In the genomic region with DNA sequence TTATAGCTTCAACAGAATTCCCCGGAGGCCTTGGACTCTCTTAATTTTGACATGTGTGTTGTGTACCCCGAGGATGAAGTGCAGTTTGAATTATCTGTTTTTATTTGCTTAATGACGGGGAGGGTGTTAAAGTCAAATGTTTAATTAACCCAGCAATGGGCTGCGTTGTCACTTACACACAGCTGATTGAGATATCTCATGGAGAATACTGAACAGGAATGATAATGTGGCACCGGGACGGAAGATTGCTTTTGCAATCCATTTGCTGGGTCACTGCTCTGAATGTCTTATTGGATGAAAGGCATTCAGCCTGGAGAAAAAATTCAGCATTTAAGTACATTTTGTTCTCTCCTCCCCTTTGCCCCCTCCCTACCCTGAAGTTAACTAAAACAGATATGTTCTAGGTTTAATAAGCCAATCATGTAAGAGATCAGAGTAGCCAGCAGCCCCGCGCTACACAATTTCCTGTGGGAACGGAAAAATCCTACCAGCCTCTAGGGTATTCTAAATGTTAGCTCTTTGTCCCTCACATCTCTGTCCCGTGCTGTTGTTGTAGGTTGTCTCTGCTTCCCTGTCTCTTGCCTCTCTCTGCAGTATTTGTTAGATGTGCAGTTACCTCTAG, we compare ENCODE assay signal across 15 mouse cellular contexts.
DNase-seq lines count a peak whose midpoint lies in the region; ATAC-seq and TF ChIP-seq lines count a peak whose summit lies in the region.
"Had no signal": no experiment of that assay in that cellular context is flagged by ENCODE, and none has a peak within 500 bp of the region (broad histone marks: within the 10 kb centered on the region; RNA-seq: fewer than 3 reads in every experiment).

No protein-coding gene starts in this region.

- H3K9me3 ChIP-seq in hindbrain, embryonic 11.5 days (ENCODE audit: control insufficient read depth, low read length), result no peaks in the 10 kb centered on the region
- no peaks in the 10 kb centered on the region for H3K9me3 ChIP-seq in hindbrain, postnatal 0 days (ENCODE audit: low read length)
- no peaks in the 10 kb centered on the region for H3K9me3 ChIP-seq in heart, embryonic 14.5 days (ENCODE audit: control insufficient read depth, low read length)
- no peaks in the 10 kb centered on the region for H3K9me3 ChIP-seq in liver, embryonic 16.5 days (replicated peaks; ENCODE audit: control insufficient read depth, low read length)
- H3K9me3 ChIP-seq: forebrain, embryonic 15.5 days had no signal

- no peak for DNase-seq in hindbrain, embryonic 11.5 days (ENCODE audit: low spot score)
- no peak for DNase-seq in hindbrain, postnatal 0 days (ENCODE audit: low spot score)
- peak; percentile 47 for DNase-seq in brain, embryonic 14.5 days (ENCODE audit: low read depth)
- DNase-seq in thymus, adult 18-20 months, result no peak
- no peak for DNase-seq in frontal cortex, postnatal 14 days (ENCODE audit: low spot score in 2 of 2)
- DNase-seq: adrenal gland, postnatal 10 days; cerebellum, adult 18-20 months; kidney, postnatal 25 days; right cerebral cortex, adult 18-20 months had no signal

- no peak overlapping the region for H3K9ac ChIP-seq in hindbrain, embryonic 11.5 days (ENCODE audit: low read depth, low read length)
- no peak overlapping the region for H3K9ac ChIP-seq in hindbrain, postnatal 0 days (replicated peaks; ENCODE audit: low read length)
- H3K9ac ChIP-seq in heart, embryonic 14.5 days (ENCODE audit: low read length), result peak overlapping the region; percentile 2; the same call in 1 of the 2 replicates
- peak overlapping the region; percentile 21; the same call in 1 of the 2 replicates for H3K9ac ChIP-seq in liver, embryonic 16.5 days (ENCODE audit: low read depth, low read length)
- H3K9ac ChIP-seq: forebrain, embryonic 15.5 days; liver, embryonic 14.5 days had no signal

- H3K4me2 ChIP-seq in hindbrain, embryonic 11.5 days (replicated peaks; ENCODE audit: low read depth, low read length), result no peak overlapping the region
- H3K4me2 ChIP-seq in hindbrain, postnatal 0 days (ENCODE audit: low read depth, low read length), result no peak overlapping the region
- peak overlapping the region; percentile 34 for H3K4me2 ChIP-seq in heart, embryonic 14.5 days (ENCODE audit: low read length)
- H3K4me2 ChIP-seq in liver, embryonic 16.5 days (ENCODE audit: low read depth, low read length), result no peak overlapping the region; the same call in 1 of the 2 replicates
- H3K4me2 ChIP-seq: forebrain, embryonic 15.5 days had no signal

- no peak overlapping the region for H3K4me3 ChIP-seq in hindbrain, embryonic 11.5 days (ENCODE audit: low read depth, low read length)
- no peak overlapping the region for H3K4me3 ChIP-seq in hindbrain, postnatal 0 days (ENCODE audit: low read length)
- no peak overlapping the region for H3K4me3 ChIP-seq in heart, embryonic 14.5 days (ENCODE audit: control insufficient read depth in 1 of 2, insufficient read depth in 1 of 2, low read depth in 1 of 2, low read length in 2 of 2)
- H3K4me3 ChIP-seq in liver, embryonic 16.5 days (ENCODE audit: low read depth, low read length), result no peak overlapping the region
- H3K4me3 ChIP-seq: forebrain, embryonic 15.5 days had no signal

- TF ChIP-seq CTCF in hindbrain, postnatal 0 days (IDR thresholded peaks at IDR 0.05; ENCODE audit: low read depth), result no peak
- no peak for TF ChIP-seq CTCF in brain, embryonic 14.5 days (IDR thresholded peaks at IDR 0.05; ENCODE audit: borderline replicate concordance, extremely low read depth, insufficient read depth, insufficient read length)

- no peak for TF ChIP-seq POLR2A in brain, embryonic 14.5 days (IDR thresholded peaks at IDR 0.05; ENCODE audit: borderline replicate concordance, extremely low read depth, insufficient read depth, insufficient read length, poor library complexity, severe bottlenecking)

- H3K27ac ChIP-seq in hindbrain, embryonic 11.5 days (ENCODE audit: low read depth, low read length), result peak overlapping the region; percentile 45; the same call in 1 of the 2 replicates
- H3K27ac ChIP-seq in hindbrain, postnatal 0 days, result no peak overlapping the region
- H3K27ac ChIP-seq in heart, embryonic 14.5 days (replicated peaks in 1 of 2; ENCODE audit: control insufficient read depth in 1 of 2, insufficient read depth in 1 of 2, low read depth in 2 of 2, low read length in 2 of 2), result peak overlapping the region; percentile 2 to 34; a peak in 3 of 4 replicates
- H3K27ac ChIP-seq in liver, embryonic 16.5 days (ENCODE audit: low read length), result peak overlapping the region; percentile 39
- H3K27ac ChIP-seq: forebrain, embryonic 15.5 days; liver, embryonic 14.5 days had no signal

- H3K4me1 ChIP-seq in hindbrain, embryonic 11.5 days (replicated peaks; ENCODE audit: control insufficient read depth, insufficient read depth, low read length), result no peaks in the 10 kb centered on the region
- no peaks in the 10 kb centered on the region for H3K4me1 ChIP-seq in hindbrain, postnatal 0 days (ENCODE audit: insufficient read depth, low read length)
- peaks cover 4 to 23% of the 10 kb centered on the region in 2 experiments; a peak in 3 of 4 replicates for H3K4me1 ChIP-seq in heart, embryonic 14.5 days (ENCODE audit: control insufficient read depth in 2 of 2, insufficient read depth in 2 of 2, low read length in 2 of 2)
- peaks cover 20% of the 10 kb centered on the region for H3K4me1 ChIP-seq in liver, embryonic 16.5 days (ENCODE audit: control insufficient read depth, low read depth, low read length)

- WGBS in hindbrain, embryonic 11.5 days, result 54% methylated on average over 10 of the region's 10 CpGs
- 45% methylated on average over 10 of the region's 10 CpGs for WGBS in hindbrain, postnatal 0 days
- 50% methylated on average over 10 of the region's 10 CpGs for WGBS in heart, embryonic 14.5 days
- WGBS in liver, embryonic 16.5 days (ENCODE audit: insufficient replicate concordance), result 42% methylated on average over 10 of the region's 10 CpGs

- ATAC-seq in hindbrain, embryonic 11.5 days (ENCODE audit: low FRiP score), result no peak
- no peak for ATAC-seq in hindbrain, postnatal 0 days
- ATAC-seq in heart, embryonic 14.5 days (ENCODE audit: insufficient number of reproducible peaks, insufficient read depth, low FRiP score, low read depth), result no peak
- no peak for ATAC-seq in liver, embryonic 16.5 days (ENCODE audit: low read depth)
- ATAC-seq in erythroid progenitor cell, adult 5-6 weeks (replicated peaks; ENCODE audit: low FRiP score, poor library complexity, severe bottlenecking), result no peak
- ATAC-seq: forebrain, embryonic 15.5 days; Patski had no signal

- H3K36me3 ChIP-seq in hindbrain, embryonic 11.5 days (ENCODE audit: control insufficient read depth, insufficient read depth, low read length), result no peaks in the 10 kb centered on the region
- H3K36me3 ChIP-seq in hindbrain, postnatal 0 days (ENCODE audit: insufficient read depth, low read length), result no peaks in the 10 kb centered on the region
- peaks cover 3% of the 10 kb centered on the region; the same call in 1 of the 2 replicates for H3K36me3 ChIP-seq in heart, embryonic 14.5 days (ENCODE audit: control insufficient read depth, insufficient read depth, low read length)
- H3K36me3 ChIP-seq in liver, embryonic 16.5 days (ENCODE audit: control insufficient read depth, insufficient read depth), result no peaks in the 10 kb centered on the region
- H3K36me3 ChIP-seq: forebrain, embryonic 15.5 days had no signal

- no peaks in the 10 kb centered on the region; the same call in 1 of the 2 replicates for H3K27me3 ChIP-seq in hindbrain, embryonic 11.5 days (ENCODE audit: control insufficient read depth, insufficient read depth, low read length)
- H3K27me3 ChIP-seq in hindbrain, postnatal 0 days (ENCODE audit: insufficient read depth, low read length), result no peaks in the 10 kb centered on the region
- H3K27me3 ChIP-seq in heart, embryonic 14.5 days (ENCODE audit: control insufficient read depth, insufficient read depth, low read length), result no peaks in the 10 kb centered on the region
- no peaks in the 10 kb centered on the region for H3K27me3 ChIP-seq in liver, embryonic 16.5 days (ENCODE audit: control insufficient read depth, insufficient read depth, low read depth, low read length)
- H3K27me3 ChIP-seq: forebrain, embryonic 15.5 days; Patski had no signal

Comparison
In these comparisons a context has a peak if more than half of its experiments do, and no peak if none do; other contexts are left out.
1. H3K9ac ChIP-seq: peak in heart, embryonic 14.5 days (single experiment) and liver, embryonic 16.5 days (single experiment); none in hindbrain, embryonic 11.5 days (single experiment) and hindbrain, postnatal 0 days (single experiment).